Mouse (Mus musculus) adrenal gland, adult 18-20 months (tissue): ENCODE measurements around the gene H2afy2. TPM values are rescaled to one million over a fixed set of nuclear protein-coding genes. Genes with fewer than 3 reads are reported as not detected.
A peak's percentile ranks its signal among the peaks of the same experiment; 100 is the strongest.

Source experiments
- DNase-seq, 2 experiments: peaks; one replicate each; pipeline ENCODE4 v3.0.0; 2021 to 2022; ENCODE audit warnings: low spot score in 2 of 2
- total RNA-seq, 2 experiments: library from RNA; stranded (reverse); gene quantifications; 1 replicate in 1 of 2; 2 replicates in 1 of 2; pipeline ENCODE4 v1.2.3; 2021

The H2afy2 gene
- total RNA-seq, 2 experiments from 2014 or later: 6.9 to 7.4 TPM

DNA sequence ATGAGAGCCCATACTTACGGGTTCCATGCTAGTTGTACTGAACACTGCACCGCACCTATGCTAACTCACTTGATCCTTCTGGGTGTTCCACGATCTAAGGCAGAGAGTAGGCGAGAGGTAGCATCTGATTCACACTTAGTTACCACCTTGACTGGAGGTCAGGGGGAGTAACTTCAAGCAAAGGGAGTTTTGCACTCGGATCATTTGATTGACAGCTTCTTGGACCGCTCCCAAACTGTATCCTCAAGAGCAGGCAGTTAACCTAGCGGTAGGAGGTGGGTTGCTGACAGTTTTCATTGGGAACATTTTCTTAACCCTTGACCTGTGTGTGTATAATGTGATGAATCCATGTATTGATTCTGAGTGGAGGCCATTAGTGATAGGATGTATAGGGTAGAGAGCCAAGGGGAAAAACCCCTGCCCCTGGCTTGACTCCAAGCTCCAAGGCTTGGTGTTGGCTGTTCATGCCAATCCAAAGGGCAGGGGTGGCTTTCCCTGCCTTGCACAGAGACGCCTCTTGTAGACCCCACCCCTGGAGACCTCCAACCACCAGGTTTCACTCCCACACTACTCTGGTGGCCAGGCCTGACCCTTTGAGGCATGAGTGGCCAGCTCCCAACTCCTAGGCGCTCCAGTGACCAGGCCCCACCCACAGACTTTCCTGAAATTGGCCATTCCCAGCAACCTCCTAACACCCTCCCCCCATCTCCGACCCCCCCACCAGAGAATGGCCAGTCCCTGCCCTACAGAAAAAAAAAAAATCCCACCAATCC is 3.8 kb upstream of the H2afy2 start:
- DNase-seq: no peak

DNA sequence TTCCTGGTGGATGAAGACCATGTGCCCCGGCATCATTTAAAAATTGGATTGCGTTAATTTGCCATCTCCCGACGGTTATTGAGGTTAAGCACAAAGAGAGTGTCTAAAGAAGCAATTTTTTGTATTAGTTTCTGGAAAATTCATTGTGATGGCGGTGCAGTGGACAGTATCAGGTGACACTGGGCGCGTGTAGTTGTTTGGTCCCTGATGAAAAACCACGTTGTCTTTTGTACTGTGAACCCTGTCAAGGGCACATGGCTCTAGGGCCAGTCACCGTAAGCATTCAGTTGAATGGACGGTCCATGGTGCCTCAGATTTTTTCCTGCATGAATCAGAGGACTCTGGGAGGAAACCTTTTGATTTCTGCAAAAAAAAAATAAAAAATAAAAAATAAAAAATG is 467 bp upstream of the H2afy2 start:
- DNase-seq: no peak

DNA sequence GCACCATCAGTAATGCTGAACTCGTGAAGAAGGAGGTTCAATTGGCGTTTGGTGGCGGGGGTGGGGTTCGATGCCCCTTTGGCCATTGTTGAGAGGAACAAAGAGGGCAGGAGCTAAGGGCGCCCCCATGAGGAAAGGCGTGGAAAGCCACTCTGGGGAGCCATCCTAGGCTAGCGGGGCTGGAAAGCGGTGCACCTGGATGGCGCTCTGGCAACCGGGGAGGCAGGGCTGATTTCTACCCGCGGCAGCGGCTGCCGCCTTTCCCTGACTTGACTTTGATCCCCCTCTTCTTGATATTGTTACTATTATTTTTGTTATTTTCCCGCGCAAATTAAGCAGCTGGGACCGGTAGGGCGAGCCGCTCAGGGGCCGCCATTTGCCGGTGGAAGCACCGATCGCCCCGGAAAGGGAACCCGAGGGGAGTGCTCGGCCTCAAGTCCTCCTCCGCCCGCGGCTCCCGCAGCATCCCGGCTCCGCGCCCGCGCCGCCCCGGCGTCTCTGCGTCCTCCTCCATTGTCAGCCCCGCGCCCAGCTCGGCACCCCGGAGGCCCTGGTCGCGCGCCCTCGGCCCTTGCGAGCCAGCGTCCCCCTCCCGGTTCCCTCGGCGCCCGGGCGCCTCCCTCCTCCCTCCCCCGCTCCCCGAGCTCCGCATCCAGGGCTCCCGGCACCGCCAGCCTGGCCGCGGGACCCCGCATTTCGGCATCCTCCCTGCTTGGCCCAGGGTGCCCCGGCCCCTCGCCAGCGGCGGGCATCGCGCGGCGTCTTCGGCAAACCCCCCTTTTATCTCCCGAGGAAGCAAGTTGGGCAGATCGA is 942 bp downstream of the H2afy2 start:
- DNase-seq: peak; percentile 58 to 66

DNA sequence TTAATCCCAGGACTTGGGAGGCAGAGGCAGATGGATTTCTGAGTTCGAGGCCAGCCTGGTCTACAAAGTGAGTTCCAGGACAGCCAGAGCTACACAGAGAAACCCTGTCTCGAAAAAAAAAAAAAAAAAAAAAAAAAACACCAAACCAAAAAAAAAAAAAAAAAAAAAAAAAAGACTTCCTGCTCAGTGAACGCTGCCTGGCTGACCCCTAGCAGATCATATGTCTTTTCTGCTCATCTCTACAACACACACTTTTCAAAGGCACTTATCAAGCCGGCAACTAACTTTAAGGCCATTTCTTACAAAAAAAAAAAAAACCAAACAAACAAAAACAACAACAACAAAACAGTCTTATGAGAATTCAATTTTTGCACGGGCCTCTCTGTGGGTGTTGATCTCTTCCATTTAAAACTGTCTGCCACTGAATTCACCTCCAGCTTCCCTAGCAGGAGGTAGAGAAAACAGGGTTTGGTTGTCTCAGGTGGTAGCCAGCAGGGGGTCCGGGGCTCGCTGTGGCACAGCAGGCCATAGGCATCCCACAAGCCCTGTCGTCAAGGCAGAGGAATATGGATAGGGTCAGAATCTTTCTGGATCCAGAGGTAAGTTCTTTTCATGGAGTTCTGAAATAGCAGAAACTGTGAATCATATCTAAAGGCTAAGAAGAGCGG is 2.4 kb downstream of the H2afy2 start:
- DNase-seq: no peak

DNA sequence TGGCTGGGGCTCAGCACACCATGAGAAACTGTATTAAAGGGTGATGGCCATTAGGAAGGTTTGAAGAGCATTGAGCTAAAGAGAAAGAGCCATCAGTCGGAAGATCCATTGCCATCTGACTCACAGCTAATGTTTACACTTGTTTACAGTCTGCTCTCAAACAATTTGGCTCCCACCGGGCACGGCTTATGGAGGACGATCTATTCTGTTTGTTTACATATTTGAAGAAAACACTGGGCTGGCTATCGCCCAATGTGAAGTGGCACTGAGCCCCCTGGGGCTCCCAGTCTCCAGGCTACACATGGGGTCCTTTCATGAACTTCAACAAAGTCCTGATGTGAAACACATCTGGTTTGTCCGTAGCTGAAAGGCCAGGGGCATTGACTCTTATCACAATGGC is 17.1 kb downstream of the H2afy2 start:
- no peak for DNase-seq

DNA sequence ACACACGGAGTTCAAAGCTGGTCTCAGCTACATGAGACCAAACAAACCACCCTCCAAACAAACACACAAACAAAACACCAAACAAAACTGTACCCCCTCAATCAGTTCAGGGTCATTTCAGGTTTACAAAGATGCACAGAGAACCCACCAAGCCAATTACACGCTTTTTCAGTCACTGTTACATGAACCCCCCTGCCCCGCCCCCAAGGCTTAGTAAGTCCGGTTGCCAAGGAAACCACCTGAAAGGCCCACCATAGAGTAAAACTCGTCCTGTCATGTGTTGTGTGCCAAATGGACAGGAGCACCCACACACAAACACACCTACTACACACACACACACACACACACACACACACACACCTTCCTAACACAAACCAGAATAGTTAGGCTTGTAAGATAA is 18.4 kb downstream of the H2afy2 start:
- no peak for DNase-seq

DNA sequence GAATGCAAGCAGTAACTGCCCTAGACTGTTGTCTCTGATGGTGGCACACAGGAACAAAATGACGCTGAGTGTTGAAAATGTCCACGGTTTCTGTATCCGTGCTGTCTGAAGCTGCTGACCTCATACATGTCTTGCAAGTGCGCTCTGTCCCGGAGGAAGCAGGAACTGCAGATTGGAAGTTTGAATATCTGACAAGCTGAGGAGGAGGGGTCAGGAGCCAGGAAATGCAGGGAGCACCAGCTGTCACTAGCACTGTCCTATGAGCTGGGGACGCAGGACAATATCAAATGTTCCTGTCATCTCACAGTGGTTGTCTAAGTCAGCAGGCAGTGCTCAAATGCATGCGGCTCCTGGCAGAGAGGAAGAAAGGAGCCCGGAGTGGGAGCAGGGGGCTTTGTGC is 19.3 kb downstream of the H2afy2 start:
- DNase-seq: no peak

DNA sequence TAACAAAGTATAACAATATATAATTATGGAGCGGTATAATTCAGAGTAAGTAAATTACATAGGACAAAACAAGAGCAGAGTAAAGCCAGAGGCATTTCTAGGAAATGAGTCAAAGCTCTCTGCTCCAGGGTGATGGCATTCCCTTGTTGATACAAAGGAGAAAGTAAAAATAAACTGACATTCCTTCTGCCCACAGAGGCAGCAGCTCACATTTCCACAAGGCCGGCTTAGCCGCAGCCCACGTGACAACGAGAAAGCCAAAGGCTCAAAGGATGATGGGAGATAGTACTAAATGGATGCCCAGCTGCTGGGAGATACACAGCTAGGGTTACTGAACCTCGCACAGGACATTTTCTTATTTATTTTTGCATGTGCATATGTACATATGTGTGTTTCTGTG is 24.1 kb downstream of the H2afy2 start:
- DNase-seq: no peak

DNA sequence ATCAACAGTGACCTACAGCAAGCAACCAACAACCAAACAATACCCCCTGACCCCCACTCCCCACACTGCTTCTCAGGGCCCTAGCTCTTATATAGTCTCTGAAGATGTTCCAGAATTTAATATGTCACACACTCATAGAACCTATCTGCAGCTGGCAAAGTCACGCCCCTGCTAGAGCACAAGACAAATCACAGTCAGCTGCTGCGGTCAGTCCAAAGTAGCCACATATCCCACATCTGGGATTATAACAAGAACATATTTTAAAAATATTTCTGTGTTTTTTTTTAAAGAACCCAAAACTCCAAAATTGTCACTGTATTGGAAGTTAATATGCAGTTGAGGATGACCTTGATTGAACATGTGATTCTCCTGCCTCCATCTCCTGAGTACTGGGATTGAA is 25.0 kb downstream of the H2afy2 start:
- no peak for DNase-seq

DNA sequence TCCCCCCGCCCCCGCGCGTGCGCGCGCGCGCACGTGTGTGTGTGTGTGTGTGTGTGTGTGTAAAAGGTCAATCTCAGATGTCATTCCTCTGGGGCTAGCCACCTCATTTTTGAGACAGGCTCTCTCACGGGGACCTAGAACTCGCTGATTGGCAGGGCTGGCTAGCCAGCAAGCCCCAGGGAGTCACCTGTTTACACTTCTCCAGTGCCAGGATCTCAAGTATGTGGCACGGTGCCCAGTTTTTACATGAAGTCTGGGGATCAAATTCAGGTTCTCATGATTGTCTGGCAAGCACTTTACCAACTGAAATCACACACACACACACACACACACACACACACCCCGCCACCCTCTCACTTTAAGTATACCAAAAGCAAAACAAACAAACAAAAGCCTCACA is 26.9 kb downstream of the H2afy2 start:
- DNase-seq: no peak

DNA sequence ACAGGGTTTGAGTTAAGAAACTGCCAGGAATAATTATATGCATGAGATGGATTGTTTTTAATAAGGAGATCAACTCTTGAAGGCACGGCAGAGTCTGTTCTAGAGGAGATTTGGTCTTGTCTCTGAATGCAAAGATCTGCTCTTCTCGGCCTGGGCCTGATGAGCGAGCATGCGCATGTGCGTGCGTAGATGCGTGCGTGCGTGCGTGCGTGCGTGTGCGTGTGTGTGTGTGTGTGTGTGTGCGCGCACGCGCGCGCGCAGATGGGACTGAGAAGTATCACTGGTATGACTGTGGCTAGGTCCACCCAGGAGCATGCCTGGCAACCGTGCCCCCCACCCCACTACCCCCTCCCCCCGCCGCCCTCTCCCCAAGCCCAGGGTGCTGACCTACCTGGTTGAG is 30.9 kb downstream of the H2afy2 start:
- DNase-seq: no peak

DNA sequence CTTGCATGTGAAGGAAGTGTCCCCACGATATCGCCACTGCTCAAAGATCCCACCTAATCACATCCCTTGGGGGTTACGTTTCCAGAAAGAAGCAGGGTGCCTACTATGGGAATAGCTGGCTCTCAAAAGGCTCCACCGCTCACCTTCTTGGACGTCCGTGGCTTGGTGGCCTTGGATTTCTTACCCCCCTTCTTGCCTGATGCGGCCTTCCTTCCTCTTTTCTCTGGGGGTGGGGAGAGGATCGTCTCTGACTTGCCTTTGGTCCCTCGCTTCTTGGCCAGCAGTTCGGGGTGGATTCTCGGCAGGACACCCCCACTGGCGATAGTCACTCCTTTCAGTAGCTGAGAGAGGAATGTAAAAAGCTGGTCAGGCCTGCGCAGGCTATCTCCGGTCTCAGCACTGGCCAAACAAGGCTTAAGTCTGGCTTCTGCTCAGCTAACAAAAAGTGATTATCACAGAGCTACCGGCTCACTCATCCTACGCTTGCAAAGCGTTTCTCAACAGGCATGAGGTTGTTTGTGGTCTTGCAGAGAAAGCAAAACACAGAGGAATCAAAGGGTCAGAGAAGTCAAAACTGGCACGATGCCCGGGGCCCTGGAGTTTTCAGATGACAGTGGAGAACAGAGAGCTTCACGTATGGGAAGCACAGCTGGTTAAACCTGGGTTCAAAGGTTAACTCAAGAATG is 32.3 kb downstream of the H2afy2 start:
- peak; percentile 40 to 42 for DNase-seq

DNA sequence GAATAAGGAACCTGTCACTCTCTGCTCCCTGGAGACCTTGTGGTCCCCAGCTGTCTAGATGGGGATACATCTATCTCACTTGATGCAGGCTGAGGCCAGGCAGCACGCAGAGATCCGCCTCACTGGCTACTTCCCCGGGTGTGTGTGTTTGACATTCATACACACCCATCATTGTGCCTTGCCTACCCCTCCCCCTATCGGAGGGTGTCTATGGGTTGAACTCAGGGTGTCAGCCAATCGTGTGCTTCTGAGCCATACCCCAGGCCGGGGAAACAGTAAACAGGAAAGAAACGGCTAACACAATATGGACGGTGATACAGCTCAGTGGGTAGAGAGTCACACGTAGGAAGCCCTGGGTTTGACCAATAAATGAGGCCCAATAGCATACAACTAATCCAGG is 33.9 kb downstream of the H2afy2 start:
- no peak for DNase-seq

DNA sequence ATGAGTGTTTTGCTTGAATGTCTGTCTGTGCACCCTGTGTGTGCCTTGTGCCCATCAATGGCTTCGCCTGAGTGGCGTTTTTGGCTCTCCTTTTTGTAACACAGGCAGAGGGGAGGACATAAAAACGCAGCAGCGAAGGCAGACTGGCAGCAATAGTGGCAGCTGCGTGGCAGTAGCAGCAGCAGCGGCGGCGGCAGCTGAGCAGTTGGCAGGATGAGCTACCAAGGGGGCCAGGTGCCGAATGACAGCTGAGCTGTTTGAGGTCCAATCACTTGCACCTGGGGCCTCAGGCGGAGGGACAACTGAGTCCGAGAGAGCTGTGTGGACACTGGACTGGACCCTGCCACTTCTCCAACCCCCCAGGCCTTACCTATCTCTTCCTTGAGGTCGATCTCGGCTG is 36.6 kb downstream of the H2afy2 start:
- DNase-seq: no peak

DNA sequence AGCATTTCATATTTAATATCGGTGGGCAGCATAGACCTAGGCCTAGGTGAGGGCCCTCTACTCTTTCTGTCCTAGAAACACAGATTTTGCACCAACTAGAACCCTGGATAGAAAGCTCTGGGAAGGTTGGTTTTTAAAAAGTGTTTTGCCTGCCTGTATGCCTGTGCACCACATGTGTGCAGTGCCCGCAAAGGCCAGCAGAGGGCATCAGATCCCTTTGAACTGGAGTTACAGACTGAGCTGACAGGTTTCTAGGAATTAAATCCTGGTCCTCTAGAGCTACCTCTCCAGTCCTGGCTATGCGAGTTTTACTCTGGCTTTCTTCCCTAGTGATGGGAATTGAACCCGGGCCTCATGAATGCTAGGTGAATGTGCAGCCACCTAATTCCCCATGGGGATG is 38.8 kb downstream of the H2afy2 start:
- DNase-seq: no peak

DNA sequence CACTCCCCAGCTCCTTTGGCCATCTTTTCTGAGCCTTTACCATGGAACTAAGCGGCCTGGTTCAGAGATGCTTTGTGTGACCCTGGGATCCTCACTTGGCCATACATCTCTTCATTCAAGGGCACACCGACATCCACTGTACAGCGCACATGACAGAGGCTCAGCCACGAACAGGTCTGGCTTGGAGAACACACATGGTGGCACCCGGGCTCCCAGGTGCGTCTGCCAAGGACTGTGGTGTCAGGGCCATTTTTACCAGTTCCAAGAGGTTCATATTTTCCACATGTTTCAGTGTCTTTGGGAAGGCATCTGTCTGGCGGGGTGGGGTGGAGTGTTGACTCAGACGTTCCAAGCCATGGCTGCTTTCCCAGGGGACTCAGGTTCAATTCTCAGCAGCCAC is 41.6 kb downstream of the H2afy2 start:
- DNase-seq: no peak

DNA sequence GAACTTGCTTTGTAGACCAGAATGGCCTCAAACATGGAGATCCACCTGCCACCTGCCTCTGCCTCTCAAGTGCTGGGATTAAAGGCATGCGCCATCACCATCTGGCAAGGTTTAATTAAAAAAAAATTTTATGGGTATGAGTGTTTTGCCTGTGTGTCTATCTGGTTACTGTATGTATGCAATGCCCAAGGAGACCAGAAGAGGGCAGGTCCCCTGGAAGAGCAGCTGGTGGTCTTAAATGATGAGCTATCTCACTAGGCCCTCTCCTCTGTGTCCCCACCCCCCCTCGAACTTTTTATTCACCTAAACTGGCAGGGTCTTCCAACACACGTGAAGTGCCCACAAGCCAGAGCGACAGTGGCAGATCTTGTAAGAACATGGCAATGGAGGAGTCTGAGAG is 42.1 kb downstream of the H2afy2 start:
- DNase-seq: no peak

DNA sequence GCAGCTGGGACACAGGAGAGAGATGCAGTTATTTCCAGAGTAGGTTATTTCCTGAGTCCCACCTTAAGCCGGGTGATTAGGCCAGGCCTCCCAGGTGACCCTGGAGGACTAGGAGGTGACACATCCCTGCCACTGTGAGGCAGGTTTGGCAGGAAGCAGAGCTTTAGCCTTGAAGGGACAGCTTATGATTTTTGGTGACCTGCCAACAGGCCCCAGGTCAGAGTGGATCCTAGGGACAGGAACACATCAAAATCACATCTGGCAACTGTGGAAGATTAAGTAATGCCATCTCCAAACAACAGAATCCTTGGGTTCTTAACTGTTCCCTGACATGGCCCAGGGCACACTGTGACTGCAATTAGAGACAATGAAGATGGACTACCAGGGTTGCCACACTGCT is 42.6 kb downstream of the H2afy2 start:
- peak in 1 of 2 experiments; percentile 51 for DNase-seq

DNA sequence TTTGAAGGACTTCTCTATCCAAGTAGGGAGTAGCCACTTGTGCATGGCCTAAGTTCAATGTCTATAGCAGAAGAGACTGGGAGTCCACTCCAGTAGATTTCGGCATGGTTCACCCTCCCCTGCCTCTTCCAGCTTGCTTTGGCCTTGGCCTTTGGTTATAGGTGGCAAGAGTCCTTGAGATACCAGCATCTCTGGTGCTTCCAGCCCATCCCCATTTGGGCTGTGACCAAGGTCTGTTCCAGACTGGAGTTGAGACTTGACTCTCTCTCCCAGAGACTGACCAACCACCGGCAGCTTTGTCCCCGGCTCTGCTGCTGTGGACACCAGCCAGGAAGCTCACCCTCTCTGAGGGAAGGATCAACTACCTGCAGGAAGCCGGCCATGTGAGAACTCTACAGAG is 45.8 kb downstream of the H2afy2 start:
- DNase-seq: no peak

DNA sequence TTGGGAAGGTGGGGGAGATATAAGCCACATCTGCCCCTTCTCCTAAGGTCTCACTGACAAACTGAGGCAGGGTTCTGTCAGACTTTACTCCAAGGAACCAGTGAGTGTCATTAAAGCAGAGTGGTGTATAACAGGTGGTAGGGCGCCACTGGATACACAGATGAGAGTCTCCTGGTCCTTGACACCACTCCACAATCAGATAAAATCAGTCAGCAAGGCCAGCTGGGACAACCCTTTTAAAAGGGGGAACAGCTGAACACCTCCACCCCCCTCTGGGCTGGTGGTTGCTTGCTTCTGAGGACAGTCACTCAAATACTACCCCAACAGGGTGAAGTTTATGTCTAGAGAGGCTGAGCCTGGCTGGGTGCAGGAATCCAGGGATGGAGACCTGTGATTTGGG is 46.4 kb downstream of the H2afy2 start:
- DNase-seq: no peak

DNA sequence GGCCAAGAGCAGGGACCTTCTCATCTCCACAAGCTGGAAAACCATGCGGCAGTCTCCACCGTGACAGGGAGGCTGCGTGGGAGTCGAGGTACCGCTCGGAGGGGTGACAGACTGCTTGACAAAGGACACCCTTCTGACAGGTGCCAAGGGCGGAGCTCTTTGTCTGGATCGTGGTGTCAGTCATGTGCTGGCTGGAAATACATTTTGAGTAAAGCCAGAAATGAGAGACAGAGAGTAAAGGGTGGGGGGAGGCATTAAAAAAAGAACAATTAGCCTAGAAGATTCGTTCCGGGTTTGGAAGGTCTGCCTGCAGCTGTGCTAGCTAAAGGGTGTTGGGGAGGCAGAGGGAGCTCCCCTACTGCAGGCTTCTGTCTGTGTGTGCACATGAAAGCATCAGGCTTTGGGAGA is 47.3 kb downstream of the H2afy2 start:
- no peak for DNase-seq

DNA sequence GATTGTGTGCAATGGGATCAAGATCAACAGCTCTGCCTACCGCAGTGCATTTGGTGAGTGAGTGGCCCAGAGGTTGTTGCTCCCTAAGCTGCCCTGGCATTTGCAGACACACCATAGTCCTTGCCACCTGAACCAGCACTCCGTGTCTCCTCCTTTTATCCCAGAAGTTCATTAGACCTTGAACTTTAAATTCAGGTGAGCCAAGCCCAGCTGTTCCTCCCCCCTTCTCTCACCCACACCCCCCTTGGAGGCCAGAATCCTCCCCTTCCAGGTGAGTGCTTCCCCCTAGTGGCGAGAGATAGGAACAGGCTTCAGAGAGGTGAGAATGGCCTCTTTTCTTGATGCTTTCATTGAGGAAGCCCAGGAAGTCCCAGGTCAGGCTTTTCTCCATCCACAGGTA is 49.6 kb downstream of the H2afy2 start:
- DNase-seq: no peak
